Comparison of ENCODE assay signal across 24 mouse cellular contexts in the genomic region with DNA sequence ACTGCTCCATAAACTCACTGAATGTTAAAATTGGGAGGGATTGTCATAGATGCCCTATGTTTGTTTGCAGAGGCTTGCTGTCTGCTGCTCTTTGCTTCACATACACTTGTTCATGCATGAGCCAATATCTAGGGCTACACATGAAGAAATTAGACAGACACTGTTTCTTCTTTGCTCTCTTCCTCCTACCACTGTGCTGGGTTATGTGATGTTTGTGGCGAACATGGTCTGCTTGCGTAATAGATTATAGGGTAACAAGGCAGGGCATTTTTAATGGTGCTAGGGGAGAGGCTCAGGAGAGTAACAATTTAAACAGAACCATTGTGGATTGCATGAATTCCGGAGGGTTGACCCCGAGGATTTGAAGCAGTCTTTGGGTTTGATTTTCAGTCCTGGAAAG. TPM values are rescaled to one million over a fixed set of nuclear protein-coding genes. Genes with fewer than 3 reads are reported as not detected.
"Had no signal": no experiment of that assay in that cellular context is flagged by ENCODE, and none has a peak within 500 bp of the region (broad histone marks: within the 10 kb centered on the region; RNA-seq: fewer than 3 reads in every experiment).

No protein-coding gene starts in this region.

- DNase-seq: gastrocnemius, postnatal 10 days; gastrocnemius, postnatal 25 days; heart, adult 2 months; heart, postnatal 10 days; heart, postnatal 4 days; kidney, adult 18-20 months; kidney, adult 8-10 months; kidney, postnatal 14 days; kidney, postnatal 36 days; layer of hippocampus, adult 9-11 months; layer of hippocampus, postnatal 36 days; left cerebral cortex, postnatal 4 days had no signal

- H3K4me2 ChIP-seq: heart, embryonic 12.5 days; hindbrain, embryonic 12.5 days; hindbrain, embryonic 14.5 days; intestine, embryonic 15.5 days; limb, embryonic 13.5 days; limb, embryonic 15.5 days; liver, embryonic 12.5 days had no signal

- ATAC-seq: hindbrain, embryonic 16.5 days; inflammation-experienced regulatory T-cells, adult 6 months; intestine, embryonic 15.5 days; intestine, postnatal 0 days; liver, embryonic 12.5 days had no signal

- H3K27me3 ChIP-seq: heart, embryonic 12.5 days; hindbrain, embryonic 12.5 days; intestine, embryonic 15.5 days; limb, embryonic 13.5 days; limb, embryonic 15.5 days; liver, embryonic 12.5 days had no signal

- H3K36me3 ChIP-seq: heart, embryonic 12.5 days; hindbrain, embryonic 10.5 days; hindbrain, embryonic 12.5 days; intestine, embryonic 15.5 days; limb, embryonic 13.5 days; limb, embryonic 15.5 days; liver, embryonic 12.5 days had no signal

- H3K27ac ChIP-seq: heart, adult 2 months; hindbrain, embryonic 10.5 days; hindbrain, embryonic 12.5 days; hindbrain, embryonic 14.5 days; intestine, embryonic 15.5 days; kidney, postnatal 0 days; limb, embryonic 13.5 days; limb, embryonic 15.5 days; liver, embryonic 12.5 days had no signal

- H3K4me1 ChIP-seq: heart, embryonic 12.5 days; hindbrain, embryonic 10.5 days; hindbrain, embryonic 12.5 days; intestine, embryonic 15.5 days; limb, embryonic 13.5 days; limb, embryonic 15.5 days; liver, embryonic 12.5 days had no signal

- H3K9me3 ChIP-seq: heart, embryonic 12.5 days; hindbrain, embryonic 10.5 days; hindbrain, embryonic 12.5 days; intestine, embryonic 15.5 days; limb, embryonic 13.5 days; limb, embryonic 15.5 days; liver, embryonic 12.5 days had no signal

- H3K4me3 ChIP-seq: heart, adult 2 months; heart, embryonic 12.5 days; hindbrain, embryonic 10.5 days; hindbrain, embryonic 12.5 days; intestine, embryonic 15.5 days; limb, embryonic 13.5 days; limb, embryonic 15.5 days; liver, embryonic 12.5 days had no signal

RNA-seq across cellular contexts. Expression of a gene that starts 41.8 kb away (rescaled TPM):
- polyA plus RNA-seq: heart, embryonic 12.5 days; hindbrain, embryonic 10.5 days; hindbrain, embryonic 12.5 days had no signal
